Mouse (Mus musculus) adrenal gland, adult 8-10 months (tissue): ENCODE measurements around the gene Fads3. TPM values are rescaled to one million over a fixed set of nuclear protein-coding genes. Genes with fewer than 3 reads are reported as not detected.

Experiments used
- DNase-seq: peaks from one replicate; pipeline ENCODE4 v3.0.0; 2022
- total RNA-seq, 4 experiments: library from RNA; stranded (reverse); gene quantifications; 2 replicates each; pipeline ENCODE4 v1.2.4; 2022

Gene Fads3
- total RNA-seq, 4 experiments from 2014 or later: 9.9 to 55.1 (median 22.0) TPM

- no peak for DNase-seq
Observed at GRCm38 (mm10) chr19:10070186-10070980, 29.0 kb downstream of the Fads3 start.

- peak; percentile 73 for DNase-seq
Observed at GRCm38 (mm10) chr19:10071166-10071565, 29.8 kb downstream of the Fads3 start.

- DNase-seq: no peak
Observed at GRCm38 (mm10) chr19:10071892-10072291, 30.5 kb downstream of the Fads3 start.

- no peak for DNase-seq
Observed at GRCm38 (mm10) chr19:10073145-10073544, 31.8 kb downstream of the Fads3 start.

- no peak for DNase-seq
Observed at GRCm38 (mm10) chr19:10078392-10078791, 37.0 kb downstream of the Fads3 start.

- peak; percentile 76 for DNase-seq
Observed at GRCm38 (mm10) chr19:10080384-10080783, 39.0 kb downstream of the Fads3 start.

GRCm38 (mm10) chr19:10082105-10082504 is 40.7 kb downstream of the Fads3 start:
- DNase-seq: no peak

GRCm38 (mm10) chr19:10085454-10085853 is 44.1 kb downstream of the Fads3 start:
- no peak for DNase-seq

- no peak for DNase-seq
Observed at GRCm38 (mm10) chr19:10086976-10087375, 45.6 kb downstream of the Fads3 start.

GRCm38 (mm10) chr19:10093829-10094228 is 52.5 kb downstream of the Fads3 start:
- DNase-seq: no peak

- no peak for DNase-seq
Observed at GRCm38 (mm10) chr19:10094695-10095094, 53.3 kb downstream of the Fads3 start.

GRCm38 (mm10) chr19:10096371-10096876 is 55.1 kb downstream of the Fads3 start:
- no peak for DNase-seq

- no peak for DNase-seq
Observed at GRCm38 (mm10) chr19:10097826-10098225, 56.5 kb downstream of the Fads3 start.

- DNase-seq: peak; percentile 75
Observed at GRCm38 (mm10) chr19:10100631-10101071, 59.3 kb downstream of the Fads3 start.

GRCm38 (mm10) chr19:10101341-10102053 is 60.1 kb downstream of the Fads3 start, which contains the start of gene Fads2:
Gene Fads2 (minus strand): TSS chr19:10101746.
- DNase-seq: peak; percentile 95

GRCm38 (mm10) chr19:10102054-10102700 is 60.8 kb downstream of the Fads3 start:
- no peak for DNase-seq

GRCm38 (mm10) chr19:10104234-10104633 is 62.9 kb downstream of the Fads3 start:
- no peak for DNase-seq

GRCm38 (mm10) chr19:10105034-10105493 is 63.7 kb downstream of the Fads3 start:
- DNase-seq: no peak

- DNase-seq: no peak
Observed at GRCm38 (mm10) chr19:10106634-10107033, 65.3 kb downstream of the Fads3 start.

- DNase-seq: peak; percentile 82
Observed at GRCm38 (mm10) chr19:10107051-10107611, 65.8 kb downstream of the Fads3 start.

GRCm38 (mm10) chr19:10108129-10108528 is 66.8 kb downstream of the Fads3 start:
- no peak for DNase-seq

GRCm38 (mm10) chr19:10108666-10109065 is 67.3 kb downstream of the Fads3 start:
- DNase-seq: no peak
